Mouse (Mus musculus): ENCODE data around the gene Kcns1. TPM values are rescaled to one million over a fixed set of nuclear protein-coding genes. Genes with fewer than 3 reads are reported as not detected.

Kcns1 gene
- 0.68 and 1.5 TPM in 2 replicates for polyA plus RNA-seq (2012; rRNA removed)

GRCm38 (mm10) chr2:164170902-164171301 is at the start of gene Kcns1:
Gene Kcns1 (minus strand): TSS chr2:164171113.

DNA sequence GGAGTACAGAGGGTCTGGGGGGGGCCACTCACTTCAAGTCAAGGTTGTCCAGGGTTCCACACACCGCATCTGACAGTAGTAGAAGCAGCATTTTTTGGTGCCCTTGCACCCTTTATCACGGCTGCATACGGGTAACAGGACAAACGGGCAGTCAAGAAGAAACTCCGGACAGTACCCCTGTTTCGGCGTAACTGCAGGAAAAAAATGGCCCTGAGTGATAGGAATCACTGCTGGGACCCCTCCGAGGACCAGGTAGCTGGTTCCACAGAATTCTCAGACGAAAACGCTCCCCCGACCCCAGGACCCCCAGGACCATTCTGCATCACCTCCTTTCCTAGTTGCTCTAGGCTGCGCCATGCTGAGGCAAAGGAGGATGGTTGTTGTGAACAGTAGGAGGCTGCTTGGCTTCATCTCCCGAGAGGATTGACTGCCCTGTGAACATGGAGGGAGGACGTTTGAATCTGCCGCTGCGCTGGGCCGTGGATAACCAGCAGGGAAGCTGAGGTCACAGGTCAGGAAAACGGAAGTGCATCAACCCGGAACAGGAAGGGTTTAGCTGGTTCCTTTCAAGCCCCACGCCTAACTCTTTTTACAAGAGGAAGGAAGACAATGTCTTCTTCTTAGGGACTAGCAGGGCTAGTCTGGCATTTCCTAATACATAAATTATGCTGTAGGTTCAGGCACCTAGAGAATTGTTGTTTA is 28.9 kb upstream of the Kcns1 start, which contains the start of gene Wfdc15a:
Wfdc15a (minus strand) TSS at position 505 of the 702 bp plus-strand sequence.

GRCm38 (mm10) chr2:164190576-164190975 is 19.7 kb upstream of the Kcns1 start, which contains the start of gene Wfdc12:
Gene Wfdc12 (minus strand): TSS chr2:164190608.

DNA sequence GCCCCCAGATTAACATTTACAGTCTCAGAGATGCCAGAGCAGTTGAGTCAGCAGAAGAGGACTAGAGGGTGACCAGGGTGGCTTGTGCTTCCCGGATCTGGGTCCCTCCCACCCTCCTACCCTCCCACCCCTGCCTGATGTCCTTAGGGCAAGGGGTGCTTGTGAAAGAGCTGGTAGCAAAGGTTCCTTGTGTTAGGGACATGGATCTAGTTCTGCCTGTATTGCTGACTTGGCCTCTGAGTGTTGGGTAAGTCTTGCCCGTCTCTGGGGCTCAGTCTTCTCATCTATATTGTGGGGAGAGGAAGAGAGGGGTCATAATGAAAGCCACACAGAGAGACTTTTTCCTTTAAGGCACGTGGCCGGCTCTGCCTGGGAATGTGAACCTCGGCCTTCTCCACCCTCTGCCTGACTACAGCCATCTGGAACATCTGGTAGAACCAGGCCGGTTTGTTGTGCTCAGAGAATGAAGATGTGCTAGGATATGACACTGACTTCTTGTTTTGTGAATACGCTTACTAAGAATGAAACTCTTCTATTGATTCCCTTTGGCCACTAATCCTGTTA is 11.9 kb upstream of the Kcns1 start, which contains the start of gene Wfdc5:
Wfdc5 (minus strand) TSS at position 51 of the 564 bp plus-strand sequence.

Other genes with a start within 250 kb of the Kcns1 start
- gene Ywhab, start 176.2 kb downstream of the Kcns1 start, polyA plus RNA-seq (2012; rRNA removed), result 166 and 185 TPM in 2 replicates
- 3.1 and 3.9 TPM in 2 replicates for gene Pabpc1l, start 145.7 kb downstream of the Kcns1 start, polyA plus RNA-seq (2012; rRNA removed)
- gene Stk4, start 100.8 kb downstream of the Kcns1 start, polyA plus RNA-seq (2012; rRNA removed), result 20.1 and 23.7 TPM in 2 replicates
- gene Tomm34, start 99.9 kb downstream of the Kcns1 start, polyA plus RNA-seq (2012; rRNA removed), result 31.5 and 36.4 TPM in 2 replicates
- gene Wfdc5, start 11.6 kb upstream of the Kcns1 start, polyA plus RNA-seq (2012; rRNA removed), result not detected in 2 replicates
- gene Wfdc12, start 19.5 kb upstream of the Kcns1 start, polyA plus RNA-seq (2012; rRNA removed), result not detected in 2 replicates
- gene Wfdc15a, start 29.0 kb upstream of the Kcns1 start, polyA plus RNA-seq (2012; rRNA removed), result not detected in 2 replicates
- not detected in 2 replicates for gene Wfdc15b, start 50.5 kb upstream of the Kcns1 start, polyA plus RNA-seq (2012; rRNA removed)
- gene Svs2, start 67.4 kb upstream of the Kcns1 start, polyA plus RNA-seq (2012; rRNA removed), result not detected in 2 replicates
- not detected in 2 replicates for gene Svs3b, start 85.5 kb upstream of the Kcns1 start, polyA plus RNA-seq (2012; rRNA removed)
- not detected in 2 replicates for gene Svs4, start 107.3 kb upstream of the Kcns1 start, polyA plus RNA-seq (2012; rRNA removed)
- gene Svs3a, start 118.2 kb upstream of the Kcns1 start, polyA plus RNA-seq (2012; rRNA removed), result not detected in 2 replicates
- not detected in 2 replicates for gene Svs6, start 145.6 kb upstream of the Kcns1 start, polyA plus RNA-seq (2012; rRNA removed)
- not detected in 2 replicates for gene Svs5, start 161.6 kb upstream of the Kcns1 start, polyA plus RNA-seq (2012; rRNA removed)
- gene Slpi, start 218.0 kb upstream of the Kcns1 start, polyA plus RNA-seq (2012; rRNA removed), result 0.16 and 1.3 TPM in 2 replicates
- gene Rbpjl, start 232.0 kb upstream of the Kcns1 start, polyA plus RNA-seq (2012; rRNA removed), result 0.17 and 0.74 TPM in 2 replicates
- gene Matn4, start 234.0 kb upstream of the Kcns1 start, polyA plus RNA-seq (2012; rRNA removed), result 14.9 and 118 TPM in 2 replicates